Mouse (Mus musculus) testis, postnatal 10 days (tissue): ENCODE measurements around the gene A330070K13Rik.

ENCODE experiments used
- DNase-seq: peaks from one replicate; pipeline ENCODE4 v3.0.0; 2021; ENCODE audit warnings: low spot score

The A330070K13Rik gene

DNA sequence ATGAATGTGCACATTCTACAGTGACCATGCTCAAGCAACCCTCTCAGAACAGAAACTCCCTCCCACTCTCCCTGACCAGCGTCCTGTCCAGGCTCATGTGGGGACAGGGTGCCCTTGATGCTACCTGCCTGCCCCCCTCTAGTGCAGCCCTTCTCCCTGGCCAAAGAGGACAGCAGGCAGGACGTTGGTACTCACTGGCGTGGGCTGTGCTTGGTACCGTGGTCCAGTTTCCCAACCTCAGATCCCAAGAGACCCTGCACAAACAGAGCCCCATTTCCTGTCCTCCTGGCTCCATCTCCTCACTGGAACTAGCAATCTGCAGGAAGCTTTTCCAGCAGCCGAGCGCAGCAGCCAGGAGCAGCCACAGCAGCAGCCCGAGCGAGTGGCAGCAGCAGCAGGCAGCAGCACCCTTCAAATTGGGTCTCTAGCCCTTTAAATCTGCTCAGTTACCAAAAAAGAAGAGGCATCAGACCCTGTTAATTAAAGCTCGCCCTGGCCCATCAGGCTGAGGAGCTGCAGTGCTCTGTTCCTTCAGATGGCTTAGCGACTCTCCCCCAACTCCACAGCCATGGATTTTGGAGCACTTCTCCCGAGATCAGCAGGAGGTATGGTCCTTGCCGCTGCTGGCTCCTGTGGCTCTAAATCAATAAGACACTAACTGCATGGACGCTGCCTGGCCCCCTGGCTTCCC is at the start of gene A330070K13Rik:
A330070K13Rik (minus strand) TSS at position 410 of the 691 bp plus-strand sequence.
- no peak for DNase-seq

DNA sequence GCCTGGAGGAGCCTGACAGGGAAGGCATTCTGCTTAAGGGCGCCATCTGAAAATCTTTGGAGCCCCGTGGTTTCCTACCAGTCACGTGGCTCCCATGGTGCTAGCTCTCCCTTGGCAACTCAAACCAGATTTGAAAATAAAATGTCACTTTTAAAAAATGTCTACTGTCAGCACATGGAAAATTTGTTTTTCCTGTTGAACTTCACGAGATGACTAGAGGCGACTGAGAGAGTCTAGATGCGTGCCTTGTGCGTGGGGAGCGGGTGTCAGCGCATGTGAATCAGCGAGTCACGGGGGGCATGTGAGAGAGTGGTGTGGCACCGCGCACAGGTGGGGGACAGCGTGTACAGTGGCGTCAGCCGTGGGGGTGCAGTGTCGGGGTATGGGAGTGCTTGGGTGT is 27.1 kb upstream of the A330070K13Rik start:
- no peak for DNase-seq

DNA sequence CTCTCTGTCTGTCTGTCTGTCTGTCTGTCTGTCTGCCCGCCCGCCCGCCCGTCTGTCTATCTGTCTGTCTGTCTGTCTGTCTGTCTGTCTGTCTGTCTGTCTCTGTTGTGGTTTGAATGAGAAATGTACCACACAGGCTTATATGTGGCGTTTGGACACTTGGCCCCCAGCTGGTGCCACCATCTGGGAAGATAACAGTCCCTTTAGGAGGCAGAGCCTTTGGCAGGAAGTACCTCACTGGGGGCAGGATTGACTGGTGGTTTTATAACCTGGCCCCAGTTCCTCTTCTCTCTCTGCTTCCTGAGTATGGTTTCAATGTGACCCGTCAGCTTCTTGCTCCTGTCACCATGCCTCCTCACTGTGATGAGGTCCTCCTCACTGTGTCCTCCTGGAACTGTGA is 25.3 kb upstream of the A330070K13Rik start:
- DNase-seq, result no peak

DNA sequence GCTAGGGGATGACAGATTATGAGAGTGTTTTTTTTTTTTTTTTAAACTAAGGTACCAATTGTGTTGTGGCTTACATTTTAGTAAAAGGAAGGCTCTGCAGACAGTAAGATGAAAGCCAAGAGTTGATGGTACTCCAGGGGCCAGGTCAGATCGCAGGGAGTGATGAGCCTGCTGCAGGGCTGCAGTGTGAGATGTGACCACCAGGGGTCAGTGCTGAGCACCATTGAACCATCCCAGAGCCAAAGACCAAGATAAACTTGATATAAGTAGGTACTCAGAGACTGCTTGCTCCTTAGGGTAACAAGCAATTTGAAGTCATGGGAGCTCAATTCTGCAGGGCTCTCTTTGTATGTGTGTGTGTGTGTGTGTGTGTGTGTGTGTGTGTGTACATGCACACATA is 20.8 kb upstream of the A330070K13Rik start:
- peak; percentile 70 for DNase-seq

DNA sequence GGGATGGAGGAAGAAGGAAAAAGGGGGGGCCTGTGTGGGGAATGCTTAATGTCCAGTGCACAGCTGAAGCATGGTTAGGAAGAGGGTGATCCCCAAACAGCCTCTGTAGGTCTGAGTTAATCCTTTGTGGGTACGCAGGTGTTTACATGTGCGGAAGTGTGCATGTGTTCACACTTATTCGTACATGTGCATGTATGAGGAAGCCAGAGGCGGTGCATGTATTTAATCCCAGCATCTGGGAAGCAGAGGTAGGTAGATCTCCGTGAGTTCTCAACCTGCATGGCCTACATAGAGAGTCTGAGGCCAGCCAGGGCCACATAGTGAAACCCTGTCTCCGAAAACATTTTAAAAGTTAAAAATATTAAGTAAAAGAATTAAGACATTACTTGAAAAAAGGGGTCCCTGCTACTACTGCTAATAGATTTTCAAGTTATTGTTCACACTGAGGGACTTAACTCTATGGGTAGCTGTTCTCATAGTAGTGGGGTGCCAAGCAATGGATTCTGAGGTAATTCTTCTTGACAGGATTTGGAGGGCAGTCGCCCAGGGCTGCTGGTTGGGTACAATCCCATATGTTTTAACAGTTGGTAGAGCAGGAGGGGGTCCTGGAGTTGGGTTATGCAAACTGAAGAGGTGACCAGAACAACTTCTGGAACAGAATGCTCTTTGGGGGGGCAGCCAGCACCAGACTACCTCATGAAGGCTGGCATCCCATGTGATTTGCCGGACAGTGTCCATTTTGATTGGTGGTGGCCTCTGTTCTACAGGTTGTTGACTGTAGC is 15.9 kb upstream of the A330070K13Rik start:
- DNase-seq, result no peak

DNA sequence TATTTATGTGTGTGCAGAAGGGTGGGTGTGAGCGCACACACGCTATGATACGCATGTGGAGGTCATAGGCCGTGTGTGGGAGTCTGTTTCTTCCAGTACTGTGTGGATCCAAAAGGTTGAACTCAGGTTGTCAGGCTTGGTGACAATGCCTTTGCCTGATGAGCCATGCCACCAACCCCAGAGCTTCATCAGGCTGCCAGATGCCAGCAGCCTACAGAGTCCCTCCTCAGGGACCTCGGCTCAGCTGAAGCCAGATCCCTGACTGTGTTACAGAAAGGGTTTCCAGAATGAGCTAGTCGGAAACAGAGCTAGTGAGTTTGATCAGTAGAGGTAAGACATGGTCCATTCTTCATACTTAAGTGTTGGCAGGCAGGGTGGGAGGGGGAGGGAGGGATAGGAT is 10.7 kb upstream of the A330070K13Rik start:
- DNase-seq, result no peak

DNA sequence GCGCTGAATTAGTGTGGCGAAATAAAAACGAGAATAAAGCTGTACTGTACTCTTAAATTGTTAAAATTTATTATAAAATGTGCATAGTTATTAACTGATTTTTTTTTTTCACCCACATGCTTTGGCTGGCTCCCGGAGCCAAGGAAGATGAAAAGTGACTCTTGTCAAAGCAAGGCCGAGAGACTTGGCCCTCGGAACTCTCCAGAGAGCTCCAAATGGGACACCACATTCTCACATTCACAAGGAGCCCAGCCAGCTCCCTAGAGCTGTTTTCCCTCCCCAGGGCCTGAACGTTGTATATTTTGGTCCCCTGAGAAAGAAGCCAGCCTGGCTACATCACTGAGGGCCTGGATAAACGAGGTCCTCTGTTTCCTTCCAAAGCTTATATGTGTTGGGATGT is 10.0 kb upstream of the A330070K13Rik start:
- DNase-seq, result no peak

DNA sequence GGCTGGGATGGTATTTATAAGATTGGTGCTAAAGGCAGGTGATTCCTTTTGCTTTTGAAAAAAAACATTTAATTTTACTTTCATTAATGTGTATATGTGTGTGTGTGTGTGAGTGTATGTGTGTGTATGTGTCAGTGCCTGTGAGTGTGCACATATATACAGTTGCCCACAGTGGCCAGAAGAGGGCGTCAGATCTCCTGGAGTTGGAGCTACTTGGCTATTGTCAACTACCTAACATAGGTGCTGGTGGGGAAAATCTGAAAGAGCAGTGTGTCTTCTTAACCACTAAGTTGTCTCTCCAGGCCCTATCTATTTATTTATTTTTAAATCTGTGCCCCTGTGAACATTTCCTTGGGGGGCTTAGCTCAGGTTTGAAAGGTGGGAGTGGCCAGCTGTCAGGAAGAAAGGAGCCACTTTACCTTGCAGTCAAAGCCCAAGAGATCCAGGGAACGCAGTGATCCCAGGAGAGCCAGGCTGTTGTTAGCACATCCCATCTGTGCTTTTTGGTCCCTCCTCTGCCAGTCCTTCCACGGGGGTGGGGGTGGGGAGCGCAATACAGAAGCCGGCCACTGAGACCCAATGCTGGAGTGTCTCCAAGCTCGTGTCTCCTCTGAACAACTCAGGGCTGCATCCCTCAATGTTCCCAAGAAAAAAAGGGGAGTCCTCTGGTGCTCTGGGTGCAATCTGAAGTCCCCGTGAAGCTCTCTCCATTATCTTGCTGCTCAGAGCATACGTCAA is 9.4 kb upstream of the A330070K13Rik start:
- no peak for DNase-seq

DNA sequence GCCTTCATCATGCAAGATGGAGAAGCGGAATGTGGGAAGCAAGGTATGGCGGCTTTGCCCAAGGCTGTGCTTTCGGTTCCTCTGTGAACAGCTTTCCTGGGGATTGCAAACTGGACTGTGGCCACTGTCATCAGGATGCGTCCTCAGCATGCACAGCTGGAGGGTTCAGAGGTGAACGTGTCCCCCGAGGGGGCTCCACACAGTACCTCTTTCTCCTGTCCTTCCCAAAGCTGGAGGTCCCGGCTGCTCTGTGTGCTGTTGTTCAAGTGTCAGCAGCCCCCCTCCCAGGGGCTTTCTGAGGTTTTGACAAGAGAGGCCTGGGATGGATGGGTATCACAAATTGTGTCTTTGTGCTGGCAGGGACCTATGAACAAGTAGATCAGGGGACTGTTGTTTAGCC is 2.0 kb upstream of the A330070K13Rik start:
- no peak for DNase-seq

DNA sequence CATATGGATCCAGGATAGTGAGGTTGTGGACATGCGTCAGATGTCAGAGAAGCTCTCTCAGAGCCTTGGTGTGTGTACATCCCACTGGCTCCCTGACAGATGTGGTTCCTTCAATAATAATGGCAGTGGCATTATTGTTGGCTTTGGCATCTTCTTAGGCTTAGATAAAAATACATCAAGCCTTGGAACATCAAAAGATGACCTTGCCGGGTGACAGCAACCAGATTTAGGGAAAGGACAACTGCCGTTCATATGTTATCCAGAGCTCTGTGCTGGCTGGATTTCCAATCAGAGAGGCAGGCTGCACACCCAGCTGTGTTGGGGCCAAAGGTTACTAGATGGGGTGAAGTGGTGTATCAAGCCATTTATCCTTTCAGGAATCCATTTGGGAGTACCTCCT is 9.0 kb downstream of the A330070K13Rik start:
- DNase-seq, result no peak

DNA sequence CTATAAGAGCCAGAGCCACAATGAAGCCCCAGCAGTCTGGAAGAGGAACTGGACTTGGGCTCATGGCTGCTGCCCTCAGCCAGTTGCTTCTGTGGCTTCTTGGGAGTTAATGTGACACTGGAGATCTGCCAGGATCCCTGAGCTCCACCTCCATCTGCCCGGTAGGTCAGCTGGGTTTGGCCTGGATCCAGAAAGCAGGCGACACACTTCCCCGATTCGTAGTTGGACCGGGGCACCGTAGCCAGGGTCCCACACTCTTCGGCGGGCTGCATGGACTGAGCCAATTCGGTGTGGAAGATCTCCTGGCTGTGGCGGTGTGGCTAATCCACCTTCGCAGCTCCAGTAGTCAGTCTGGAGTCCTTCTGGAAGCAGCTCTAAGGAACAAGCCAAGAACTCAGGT is 15.2 kb downstream of the A330070K13Rik start, which contains the start of gene Caln1:
Caln1 (plus strand) TSS at position 219 of the 400 bp plus-strand sequence.
- peak; percentile 45 for DNase-seq

DNA sequence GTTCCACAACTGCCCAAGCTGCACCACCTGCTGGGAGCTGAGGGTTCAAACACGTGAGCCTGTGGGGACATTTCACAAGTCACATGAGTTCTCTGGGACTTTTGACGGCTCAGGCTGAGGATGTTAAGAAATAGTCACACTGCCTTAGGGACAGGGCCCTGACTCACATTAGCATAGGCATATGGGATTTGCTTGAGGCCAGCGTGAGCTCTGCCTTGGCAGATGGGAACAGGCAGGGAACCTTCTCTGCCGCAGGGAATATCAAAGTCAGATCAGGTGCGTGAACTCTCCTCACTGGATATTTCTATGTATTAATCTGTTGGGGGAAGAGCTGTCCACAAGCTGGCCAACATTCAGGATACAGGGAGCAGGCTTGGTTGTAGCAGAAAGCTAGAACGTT is 16.2 kb downstream of the A330070K13Rik start:
- no peak for DNase-seq

DNA sequence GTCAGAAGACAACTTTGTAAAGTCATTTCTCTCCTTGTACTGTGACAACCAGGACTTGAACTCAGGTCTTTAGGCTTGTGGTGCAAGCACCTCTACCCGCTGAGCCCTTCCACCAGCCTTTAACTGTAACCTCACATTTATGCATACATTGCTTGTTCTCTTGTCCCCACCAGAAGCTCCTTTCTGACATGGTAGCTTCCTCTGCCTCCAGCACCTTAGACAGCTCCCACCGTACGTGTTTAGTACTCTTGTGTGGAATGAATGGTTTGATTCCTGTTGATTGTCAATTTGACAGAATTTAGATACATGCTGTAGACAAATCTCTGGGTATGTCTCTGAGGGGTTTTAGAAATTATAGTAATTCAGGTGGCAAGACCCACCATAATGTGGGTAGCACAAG is 20.7 kb downstream of the A330070K13Rik start:
- peak; percentile 45 for DNase-seq

DNA sequence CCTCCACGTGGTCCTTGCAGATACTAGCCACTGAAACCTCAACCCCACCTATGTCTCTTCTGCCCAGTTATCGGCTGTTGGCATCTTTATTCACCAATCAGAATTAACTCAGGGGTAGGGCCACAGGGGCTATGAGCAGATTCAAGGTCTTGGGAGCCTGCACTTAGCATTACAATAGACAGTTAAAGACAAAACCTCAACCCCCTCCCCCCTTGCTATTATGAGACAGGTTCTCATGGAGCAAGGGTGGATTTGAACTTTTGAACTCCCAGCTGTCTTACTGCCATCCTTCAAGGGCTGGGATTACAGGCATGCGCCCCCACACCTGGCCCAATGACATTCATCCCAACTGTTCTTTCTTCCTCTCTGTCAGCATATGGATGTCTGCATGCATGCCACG is 21.3 kb downstream of the A330070K13Rik start:
- DNase-seq, result no peak

DNA sequence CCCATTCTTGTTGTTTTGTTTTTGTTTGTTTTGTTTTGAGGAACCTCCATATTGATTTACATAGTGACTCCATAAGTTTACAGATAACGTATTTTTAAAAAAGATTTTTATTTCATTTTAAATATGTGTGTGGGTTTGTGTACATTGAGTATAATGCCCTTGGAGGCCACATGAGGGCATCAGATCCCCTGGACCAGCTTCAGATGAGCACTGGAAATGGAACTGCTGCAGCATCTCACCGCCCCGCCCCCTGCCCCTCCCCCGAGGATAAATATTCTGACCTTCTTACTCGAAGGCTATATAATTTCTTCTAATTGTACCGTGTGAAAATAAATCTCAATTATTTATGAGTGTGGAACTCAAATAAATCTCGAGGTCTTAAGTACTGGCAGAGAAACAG is 29.2 kb downstream of the A330070K13Rik start:
- DNase-seq, result no peak

DNA sequence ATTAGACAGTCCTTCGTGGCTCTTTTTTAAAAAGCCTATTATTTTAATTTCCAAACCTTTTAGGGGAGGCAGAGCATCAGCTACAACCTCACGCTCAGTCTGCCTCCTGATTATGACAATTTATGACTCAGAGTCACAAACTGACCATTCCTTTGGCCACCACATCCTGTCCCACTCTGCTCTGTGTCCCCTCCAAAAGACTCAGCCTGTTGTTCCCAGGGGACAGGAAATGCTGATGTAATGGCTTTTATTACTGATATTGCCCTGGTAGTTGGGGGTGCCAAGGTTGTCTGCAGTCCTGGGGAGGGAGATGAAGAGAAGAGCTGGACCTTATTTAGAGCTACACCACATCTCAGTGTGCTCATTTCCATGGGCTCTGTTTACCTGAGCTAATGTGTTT is 38.6 kb downstream of the A330070K13Rik start:
- DNase-seq, result no peak

DNA sequence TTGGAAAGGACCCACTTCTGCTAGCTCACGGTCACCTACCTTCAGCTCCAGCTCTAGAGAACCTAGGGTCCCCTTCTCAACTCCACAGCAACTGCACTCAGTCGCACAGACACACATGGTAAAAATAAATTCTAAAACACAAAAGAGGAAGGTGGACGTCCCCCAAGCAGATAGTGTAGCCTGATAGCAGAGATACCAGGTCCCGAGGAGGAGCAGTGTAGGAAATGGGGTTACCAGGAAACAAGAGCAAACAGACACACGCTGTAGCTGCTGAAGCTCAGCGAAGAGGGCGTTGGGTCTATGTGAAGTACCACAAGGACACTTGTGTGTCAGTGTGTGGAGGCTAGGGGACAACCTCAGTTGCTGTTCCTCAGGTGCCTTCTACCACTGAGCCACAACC is 39.4 kb downstream of the A330070K13Rik start:
- no peak for DNase-seq

DNA sequence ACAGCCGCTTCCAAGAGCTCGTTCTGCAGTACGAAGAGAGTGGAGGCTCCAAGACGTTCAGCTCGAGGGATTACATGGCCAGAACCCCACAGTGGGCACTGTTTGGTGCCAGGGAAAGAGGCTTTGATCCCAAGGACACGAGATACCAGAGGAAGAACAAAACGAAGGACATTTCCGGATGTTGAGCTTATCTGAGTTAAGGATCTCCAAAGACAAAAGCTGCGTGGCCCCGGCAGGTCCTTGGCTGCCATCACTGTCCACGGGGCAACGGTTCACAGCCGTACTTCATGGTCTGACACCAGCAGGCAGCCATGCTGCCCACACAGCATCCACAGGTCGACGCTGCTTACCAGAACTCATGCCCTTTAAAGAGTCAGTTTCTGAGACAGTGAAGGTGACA is 43.8 kb downstream of the A330070K13Rik start:
- no peak for DNase-seq

DNA sequence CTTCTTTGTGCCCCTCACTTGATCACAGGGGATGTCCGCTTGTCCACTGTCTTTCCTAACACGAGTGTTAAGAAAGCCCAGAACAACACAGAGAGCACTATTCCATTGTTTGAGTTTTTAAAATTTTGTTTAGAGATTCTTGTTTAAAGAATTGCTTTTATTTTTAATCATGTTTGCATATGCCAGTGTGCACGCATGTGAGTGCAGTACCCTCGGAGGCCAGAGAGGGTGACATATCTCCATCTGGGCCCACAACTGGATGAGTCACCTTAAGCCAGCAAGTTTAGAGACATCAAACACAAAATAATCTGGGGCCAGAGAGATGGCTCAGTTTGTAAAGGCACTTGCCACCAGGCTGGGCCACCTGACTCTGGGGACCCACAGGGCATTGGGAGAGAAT is 49.0 kb downstream of the A330070K13Rik start:
- no peak for DNase-seq

DNA sequence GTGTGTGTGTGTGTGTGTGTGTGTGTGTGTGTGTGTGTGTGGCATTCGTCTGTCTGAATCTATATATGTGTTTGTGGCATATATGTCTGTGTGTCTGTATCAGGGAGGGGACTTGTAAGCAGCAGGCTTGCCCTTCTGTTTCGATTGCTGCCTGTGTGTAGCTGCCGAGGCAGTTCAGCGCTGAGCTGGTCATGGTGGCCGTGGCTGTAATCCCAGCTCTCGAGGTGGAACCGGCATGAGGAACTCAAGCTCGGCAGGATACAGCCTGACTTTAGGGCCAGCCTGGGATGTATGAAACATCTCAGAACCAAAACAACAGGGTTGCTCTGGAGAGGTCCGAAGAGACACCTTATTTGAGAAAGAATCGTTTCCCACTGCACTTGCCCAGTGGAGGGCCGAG is 50.5 kb downstream of the A330070K13Rik start:
- DNase-seq, result no peak

DNA sequence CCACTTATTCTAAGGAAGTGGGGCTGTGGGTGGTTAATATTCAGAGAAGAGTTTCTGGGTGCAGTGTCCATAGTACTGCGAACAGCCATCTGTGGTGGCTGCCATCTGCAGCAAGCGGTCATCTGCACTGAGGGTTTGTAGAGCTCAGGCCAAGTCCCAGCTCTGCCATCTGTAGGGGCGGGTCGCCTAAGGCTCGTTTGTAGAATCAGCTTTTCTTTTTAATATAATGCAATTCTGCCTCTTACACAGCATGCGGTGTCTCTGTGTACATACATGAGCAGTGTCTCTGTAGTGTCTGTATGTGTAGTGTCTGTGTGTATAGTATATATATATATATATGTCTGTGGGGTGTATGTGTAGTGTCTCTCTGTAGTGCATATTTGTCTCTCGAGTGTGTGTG is 50.9 kb downstream of the A330070K13Rik start:
- DNase-seq, result no peak

DNA sequence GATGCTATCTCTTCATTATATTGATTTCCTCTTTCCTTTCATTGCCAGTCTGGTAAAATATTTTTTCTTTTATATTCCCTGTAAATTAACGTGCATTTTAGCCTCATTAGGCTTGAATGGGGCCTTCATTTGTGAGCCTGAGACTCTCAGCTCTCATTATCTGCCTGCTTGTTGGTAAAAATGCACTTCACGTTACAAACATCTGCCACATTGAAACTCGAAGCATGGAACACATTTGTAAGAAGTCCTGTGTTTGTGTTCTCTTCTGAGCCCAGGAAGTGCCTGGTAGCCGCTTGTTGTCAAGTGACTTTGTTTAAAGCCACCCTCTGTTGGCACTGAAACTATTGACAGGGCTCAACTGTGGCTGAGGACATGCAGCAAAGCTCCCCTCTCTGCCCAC is 53.2 kb downstream of the A330070K13Rik start:
- no peak for DNase-seq

DNA sequence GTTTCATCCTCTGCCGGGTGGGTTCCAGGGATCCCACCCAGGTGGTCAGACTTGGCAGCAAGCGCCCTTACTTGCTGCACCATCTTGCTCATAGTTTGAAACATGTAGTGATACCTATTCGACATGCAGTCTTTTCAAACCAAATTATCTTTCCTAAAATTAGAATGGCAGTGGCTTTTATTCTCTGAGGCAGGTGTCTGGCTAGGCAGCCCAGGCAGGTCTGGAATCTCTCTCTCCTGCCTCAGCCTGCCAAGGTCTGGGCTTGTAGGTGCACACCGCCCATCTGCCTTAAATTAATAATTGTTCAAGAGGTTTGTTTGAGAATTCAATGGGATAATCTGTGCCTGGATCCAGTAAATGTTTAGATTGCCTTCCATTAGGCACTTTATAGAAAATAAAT is 53.6 kb downstream of the A330070K13Rik start:
- no peak for DNase-seq
